Mouse (Mus musculus) left cerebral cortex, adult 9 months (tissue): ENCODE measurements around the gene Rbsn.

Experiments used
- DNase-seq, 2 experiments: peaks; one replicate each; pipeline ENCODE4 v3.0.0; 2022; ENCODE audit warnings: low spot score in 2 of 2

The Rbsn gene

DNA sequence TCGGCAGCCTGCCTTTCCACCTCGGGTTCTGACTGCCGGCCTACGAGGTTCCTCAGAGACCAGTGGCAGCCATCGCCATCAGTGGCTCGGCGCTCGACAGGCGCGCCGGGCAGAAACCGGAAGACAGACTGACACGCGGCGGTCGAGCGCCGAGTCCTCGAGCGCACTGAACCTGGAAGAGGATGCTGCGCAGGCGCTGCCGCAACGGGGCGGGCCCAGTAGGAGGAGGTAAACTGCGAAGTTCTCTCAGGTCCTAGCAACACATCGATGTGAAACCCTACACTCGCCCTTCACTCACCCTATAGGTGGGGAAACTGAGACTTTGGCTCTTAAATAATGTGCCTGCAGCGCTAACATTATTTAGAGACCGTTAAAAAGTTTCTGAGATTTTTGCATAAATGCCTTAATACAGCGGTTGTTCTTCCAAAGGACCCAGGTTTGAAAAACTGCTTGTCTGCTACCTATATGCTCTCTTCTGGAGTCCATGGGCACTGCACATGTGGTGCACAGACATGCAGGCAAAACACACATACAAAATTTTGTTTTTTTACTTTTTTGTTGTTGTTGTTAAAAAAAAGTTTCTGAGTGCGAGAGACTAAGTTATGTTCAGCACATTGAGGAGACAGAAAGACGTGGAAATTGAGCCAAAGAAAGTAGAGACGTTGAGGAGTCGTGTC lies at the start of gene Rbsn:
Gene Rbsn, minus strand, starts transcription at position 153 of the 677 bp plus-strand sequence.
- DNase-seq: peak; percentile 59 to 90

- no peak for DNase-seq
These were observed 46.6 kb upstream of the Rbsn start for GRCm38 (mm10) chr6:92261162-92261843.

GRCm38 (mm10) chr6:92255346-92255745 lies 40.6 kb upstream of the Rbsn start:
- no peak for DNase-seq

GRCm38 (mm10) chr6:92253253-92253870 lies 38.6 kb upstream of the Rbsn start:
- DNase-seq: no peak

- no peak for DNase-seq
These were observed 32.6 kb upstream of the Rbsn start for GRCm38 (mm10) chr6:92247215-92247919.

GRCm38 (mm10) chr6:92246335-92246734 lies 31.6 kb upstream of the Rbsn start:
- DNase-seq: no peak

DNA sequence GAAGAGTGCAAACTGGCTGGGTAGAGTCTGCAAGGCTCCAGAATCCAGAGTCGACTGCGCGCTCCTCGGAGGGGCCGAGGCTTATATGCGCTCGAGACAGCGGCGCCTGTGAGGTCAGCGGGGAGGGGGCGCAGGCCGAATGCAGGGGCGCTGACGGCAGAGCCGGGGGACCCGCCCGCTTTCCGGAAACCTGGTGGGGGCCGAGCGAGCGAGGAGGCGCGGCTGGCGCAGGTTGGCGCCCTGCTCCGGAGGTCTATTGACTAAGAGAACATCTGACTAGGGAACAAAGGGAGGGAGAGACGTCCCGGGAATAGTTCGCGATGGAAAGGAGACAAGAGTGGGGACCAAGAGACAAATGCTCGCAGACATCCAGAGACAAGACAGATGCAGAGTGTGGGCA lies 29.9 kb upstream of the Rbsn start, which contains the start of gene Trh:
Gene Trh, minus strand, starts transcription at position 60 of the 400 bp plus-strand sequence.
- no peak for DNase-seq

DNA sequence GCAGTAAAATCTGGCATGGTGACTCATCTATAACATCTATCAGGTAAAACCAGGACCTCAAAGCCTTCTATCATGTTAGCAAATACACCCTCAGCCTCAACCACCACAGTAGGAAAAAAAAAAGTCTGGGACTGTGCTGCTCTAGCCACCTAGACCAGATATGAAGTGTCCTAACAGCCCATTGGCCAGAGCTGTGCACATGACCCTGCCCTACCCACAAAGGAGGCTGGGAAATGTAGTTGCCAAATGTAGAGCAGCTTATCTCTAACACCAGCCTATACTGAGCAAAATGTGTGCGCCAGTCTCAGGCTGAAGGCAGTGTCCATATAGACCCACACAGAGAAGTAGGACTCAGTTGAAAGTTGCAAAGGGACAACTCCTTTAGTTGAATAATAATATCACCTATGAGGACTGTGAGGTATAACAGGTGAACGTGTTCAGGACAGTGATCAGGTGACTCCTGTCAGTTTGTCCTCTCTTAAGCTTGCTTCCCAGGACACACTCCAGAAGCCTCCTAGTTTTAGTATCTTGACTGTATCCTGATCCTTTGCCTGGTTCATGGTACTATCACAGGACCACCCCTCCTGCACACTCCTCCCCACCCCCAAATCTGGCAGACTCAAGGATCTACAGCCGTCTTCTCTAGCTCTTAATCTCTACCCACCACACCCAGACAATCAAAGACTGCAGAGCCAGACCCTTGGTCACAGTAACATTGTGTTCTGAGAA lies 26.6 kb upstream of the Rbsn start:
- DNase-seq: peak in 1 of 2 experiments; percentile 60

DNA sequence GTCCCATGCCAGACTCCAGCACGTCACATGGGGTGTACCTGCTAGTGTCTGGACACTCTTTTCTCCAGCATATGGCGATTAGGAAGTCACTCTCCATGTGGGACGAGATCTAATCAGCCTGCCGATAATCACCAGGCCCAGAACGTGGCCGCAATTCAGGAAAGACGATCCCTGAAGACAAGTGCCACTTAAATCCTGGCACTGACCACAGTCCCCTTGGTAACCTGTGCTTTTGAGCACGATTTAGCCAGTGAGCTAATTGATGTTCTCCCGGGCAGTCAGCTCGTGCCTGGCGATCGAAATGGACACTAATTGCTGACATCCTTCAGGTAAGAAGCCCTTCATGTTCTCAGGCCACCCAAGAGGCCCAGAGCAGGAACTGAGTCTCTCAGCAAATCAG lies 20.3 kb upstream of the Rbsn start:
- DNase-seq: no peak

GRCm38 (mm10) chr6:92231762-92232161 lies 17.0 kb upstream of the Rbsn start:
- no peak for DNase-seq

DNA sequence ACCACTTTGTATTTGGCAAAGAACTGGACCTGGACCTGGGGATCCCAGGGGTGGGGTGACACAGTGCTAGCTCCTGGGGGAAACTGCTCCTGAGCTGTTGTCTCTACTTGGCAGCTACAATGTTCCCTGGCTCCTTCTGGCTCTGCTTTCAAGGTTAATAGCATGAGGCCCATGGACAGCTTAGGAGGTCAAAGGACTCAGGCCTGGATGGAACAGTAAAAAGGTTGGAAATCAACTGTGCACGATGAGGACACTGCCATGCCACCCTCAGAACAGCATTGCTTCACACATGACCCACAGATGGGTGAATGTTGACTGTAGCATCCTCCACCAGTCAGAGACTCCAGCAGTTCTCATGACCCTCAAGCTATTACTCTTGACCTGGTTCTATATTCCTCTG lies 16.6 kb upstream of the Rbsn start:
- DNase-seq: no peak

DNA sequence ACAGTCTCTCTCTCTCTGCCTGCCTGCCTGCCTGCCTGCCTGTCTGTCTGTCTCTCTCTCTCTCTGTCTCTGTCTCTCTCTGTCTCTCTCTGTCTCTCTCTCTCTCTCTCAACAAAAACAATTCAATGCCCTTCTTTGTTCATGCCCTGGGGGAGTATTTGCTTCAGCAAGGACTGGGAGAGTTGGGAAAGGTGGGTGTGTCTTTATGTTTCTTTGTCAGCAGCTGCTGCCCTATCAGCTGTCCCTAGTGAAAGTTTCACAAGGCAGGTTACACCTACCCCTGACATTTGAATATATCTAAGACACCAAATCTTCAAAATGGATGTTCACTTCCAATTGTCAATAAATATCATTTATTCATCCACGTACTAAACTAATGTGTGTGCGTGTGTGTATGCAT lies 14.9 kb upstream of the Rbsn start:
- DNase-seq: no peak

DNA sequence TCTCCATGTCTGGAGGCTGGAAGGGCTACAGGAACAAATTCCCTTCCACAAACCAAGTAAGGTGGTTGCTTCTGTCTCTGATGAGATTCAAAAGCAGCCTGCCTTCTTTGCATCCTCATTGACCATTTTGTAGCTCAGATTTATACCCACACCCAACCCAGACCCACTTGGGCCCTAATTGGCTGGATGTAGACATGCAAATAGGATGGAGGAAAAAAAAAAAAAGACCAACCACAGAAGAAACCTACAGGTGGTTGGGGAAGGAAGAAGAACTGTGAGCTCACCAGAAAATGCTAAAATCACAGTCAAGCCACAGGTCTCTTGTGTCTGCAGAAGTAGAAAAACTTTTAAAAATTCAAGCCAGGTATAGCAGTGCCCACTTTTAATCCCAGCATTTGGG lies 14.4 kb upstream of the Rbsn start:
- no peak for DNase-seq

GRCm38 (mm10) chr6:92224981-92225380 lies 10.3 kb upstream of the Rbsn start:
- peak in 1 of 2 experiments; percentile 31 for DNase-seq

- DNase-seq: no peak
These were observed 7.3 kb upstream of the Rbsn start for GRCm38 (mm10) chr6:92222021-92222420.

DNA sequence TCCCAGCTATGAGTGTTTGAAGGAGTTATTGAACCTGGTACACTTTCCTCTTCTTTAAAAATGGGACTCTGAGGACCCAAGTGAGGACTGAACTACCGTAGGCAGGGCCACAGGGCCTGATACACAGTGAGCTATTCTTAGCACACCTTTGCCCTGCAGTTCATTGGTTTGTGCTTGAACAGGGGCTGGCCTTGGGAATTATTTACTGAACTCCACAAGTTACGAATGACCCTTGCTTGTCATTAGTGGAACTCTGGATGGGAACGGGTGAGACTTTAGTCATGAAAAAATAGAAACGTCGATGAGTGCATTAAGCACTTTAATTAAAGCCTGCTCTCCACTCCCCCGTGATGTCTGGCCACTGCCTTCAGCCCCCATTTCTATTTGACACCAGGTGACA lies 6.9 kb upstream of the Rbsn start:
- no peak for DNase-seq

- DNase-seq: peak in 1 of 2 experiments; percentile 60
These were observed 4.7 kb upstream of the Rbsn start for GRCm38 (mm10) chr6:92219445-92219844.

DNA sequence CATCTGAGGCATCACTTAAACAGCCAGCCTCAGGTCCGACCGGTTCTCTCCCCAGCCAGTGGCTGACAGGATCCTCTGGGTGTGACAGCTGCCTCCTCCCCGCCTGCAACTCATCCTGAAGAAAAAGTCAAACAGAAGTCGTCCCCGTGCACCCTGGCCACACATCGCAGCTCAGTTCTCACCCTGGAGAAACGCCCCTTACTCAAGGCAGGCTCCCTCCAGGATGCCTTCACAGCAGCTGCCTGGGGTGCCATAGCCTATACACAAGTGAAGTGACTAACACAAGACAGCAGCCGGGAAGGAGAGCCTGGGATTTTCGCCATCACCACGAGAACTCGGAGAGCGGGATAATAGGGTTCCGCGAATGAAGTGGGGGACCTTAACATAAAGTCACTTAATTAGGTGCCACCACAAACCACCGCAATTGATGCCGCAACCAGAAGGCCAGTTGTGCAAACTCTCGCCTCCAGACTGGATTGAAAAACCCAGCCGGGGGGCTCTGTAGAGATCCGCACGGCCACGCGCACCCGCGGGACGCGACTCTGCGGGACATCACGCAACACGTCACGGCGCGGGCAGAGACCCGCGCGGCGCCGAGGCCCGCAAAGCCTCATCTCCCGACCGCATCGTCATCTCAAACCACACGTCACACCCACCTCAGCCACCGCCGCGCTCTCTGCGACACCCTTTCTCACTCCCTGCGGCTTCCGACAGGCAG lies 511 bp downstream of the Rbsn start:
- no peak for DNase-seq

GRCm38 (mm10) chr6:92199414-92199813 lies 15.3 kb downstream of the Rbsn start:
- no peak for DNase-seq

GRCm38 (mm10) chr6:92184178-92184577 lies 30.5 kb downstream of the Rbsn start:
- DNase-seq: no peak

GRCm38 (mm10) chr6:92183621-92184131 lies 31.0 kb downstream of the Rbsn start, which contains the start of gene Mrps25:
Gene Mrps25, minus strand, starts transcription at chr6:92184033.
- peak in 1 of 2 experiments; percentile 65 for DNase-seq
